Comparison of ENCODE assay signal across 8 mouse cellular contexts in the genomic region with DNA sequence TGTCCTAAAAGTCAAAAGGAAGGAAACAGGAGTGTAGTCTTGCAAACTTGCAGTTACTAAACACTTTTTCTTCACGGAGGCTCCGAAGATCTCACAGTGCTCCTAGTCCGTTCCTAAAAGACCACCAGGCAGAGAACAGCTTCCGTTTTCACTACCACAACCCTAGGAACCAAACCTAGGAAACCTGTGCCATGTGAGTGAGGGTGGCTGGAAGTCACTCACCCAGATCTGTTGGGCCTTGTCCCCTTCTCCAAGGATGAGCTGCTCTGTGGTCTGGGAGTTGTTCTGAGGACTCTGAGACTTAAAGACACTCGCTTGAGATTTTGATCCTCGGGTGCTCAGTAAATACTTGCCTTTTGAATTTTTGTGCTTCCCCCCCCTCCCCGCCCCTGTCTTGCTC. TPM values are rescaled to one million over a fixed set of nuclear protein-coding genes. Genes with fewer than 3 reads are reported as not detected.
DNase-seq lines count a peak whose midpoint lies in the region; ATAC-seq lines count a peak whose summit lies in the region.

No protein-coding gene starts in this region.

- no peak for DNase-seq in kidney, adult 8-10 months
- no peak for DNase-seq in embryonic facial prominence, embryonic 11.5 days (ENCODE audit: low spot score)
- DNase-seq in midbrain, embryonic 11.5 days (ENCODE audit: low spot score, missing footprints) = no peak
- no peak for DNase-seq in gastrocnemius, postnatal 36 days
- DNase-seq in layer of hippocampus, postnatal 25 days (ENCODE audit: extremely low spot score in 1 of 2, low spot score in 1 of 2) = no peak
- DNase-seq in kidney, adult 11 months = no peak

- H3K27me3 ChIP-seq in kidney, embryonic 14.5 days (ENCODE audit: control insufficient read depth, insufficient read depth, low read length) = 0 out of 2 replicates have a peak, but pooled peaks cover 3% of the 10 kb centered on the region
- peaks cover 5% of the 10 kb centered on the region for H3K27me3 ChIP-seq in embryonic facial prominence, embryonic 11.5 days (ENCODE audit: control insufficient read depth, insufficient read depth, low read length)
- H3K27me3 ChIP-seq in hindbrain, embryonic 15.5 days = peaks cover 16% of the 10 kb centered on the region
- peaks cover 5% of the 10 kb centered on the region; the same call in 1 of the 2 replicates for H3K27me3 ChIP-seq in midbrain, embryonic 11.5 days (ENCODE audit: control insufficient read depth, insufficient read depth, low read length)

- H3K4me3 ChIP-seq in kidney, embryonic 14.5 days (ENCODE audit: low read length) = peak overlapping the region; percentile 58
- peak overlapping the region; percentile 54 for H3K4me3 ChIP-seq in embryonic facial prominence, embryonic 11.5 days (ENCODE audit: low read depth, low read length)
- peak overlapping the region; percentile 51 for H3K4me3 ChIP-seq in hindbrain, embryonic 15.5 days
- H3K4me3 ChIP-seq in midbrain, embryonic 11.5 days (ENCODE audit: low read depth, low read length) = peak overlapping the region; percentile 49

- WGBS in kidney, embryonic 14.5 days = 9% methylated on average over 7 of the region's 7 CpGs
- whole genome bisulfite sequencing in embryonic facial prominence, embryonic 11.5 days = 12% methylated on average over 7 of the region's 7 CpGs
- 15% methylated on average over 7 of the region's 7 CpGs for WGBS in hindbrain, embryonic 15.5 days
- WGBS in midbrain, embryonic 11.5 days = 12% methylated on average over 7 of the region's 7 CpGs

- H3K36me3 ChIP-seq in kidney, embryonic 14.5 days (ENCODE audit: control insufficient read depth, insufficient read depth, low read length) = no peaks in the 10 kb centered on the region
- no peaks in the 10 kb centered on the region for H3K36me3 ChIP-seq in embryonic facial prominence, embryonic 11.5 days (replicated peaks; ENCODE audit: control insufficient read depth, insufficient read depth, low read depth, low read length)
- no peaks in the 10 kb centered on the region for H3K36me3 ChIP-seq in hindbrain, embryonic 15.5 days
- H3K36me3 ChIP-seq in midbrain, embryonic 11.5 days (ENCODE audit: control insufficient read depth, insufficient read depth, low read length) = no peaks in the 10 kb centered on the region

- ATAC-seq in kidney, embryonic 14.5 days (ENCODE audit: low FRiP score, low TSS enrichment) = peak; percentile 56; the same call in 1 of the 2 replicates
- no peak for ATAC-seq in embryonic facial prominence, embryonic 11.5 days (replicated peaks; ENCODE audit: insufficient number of reproducible peaks, low FRiP score, low TSS enrichment, low read depth)
- no peak for ATAC-seq in hindbrain, embryonic 15.5 days (ENCODE audit: low FRiP score, low read depth)
- no peak for ATAC-seq in midbrain, embryonic 11.5 days (ENCODE audit: low FRiP score)

- no peaks in the 10 kb centered on the region for H3K9me3 ChIP-seq in kidney, embryonic 14.5 days (ENCODE audit: control insufficient read depth, low read length)
- H3K9me3 ChIP-seq in embryonic facial prominence, embryonic 11.5 days (replicated peaks; ENCODE audit: control insufficient read depth, low read length) = no peaks in the 10 kb centered on the region
- no peaks in the 10 kb centered on the region for H3K9me3 ChIP-seq in hindbrain, embryonic 15.5 days
- H3K9me3 ChIP-seq in midbrain, embryonic 11.5 days (ENCODE audit: control insufficient read depth, low read length) = no peaks in the 10 kb centered on the region

- no peaks in the 10 kb centered on the region for H3K4me1 ChIP-seq in kidney, embryonic 14.5 days (ENCODE audit: control insufficient read depth, insufficient read depth, low read length)
- H3K4me1 ChIP-seq in embryonic facial prominence, embryonic 11.5 days (ENCODE audit: control insufficient read depth, insufficient read depth, low read length) = no peaks in the 10 kb centered on the region; the same call in 1 of the 2 replicates
- peaks cover 15% of the 10 kb centered on the region for H3K4me1 ChIP-seq in hindbrain, embryonic 15.5 days (replicated peaks)
- H3K4me1 ChIP-seq in midbrain, embryonic 11.5 days (ENCODE audit: control insufficient read depth, insufficient read depth, low read length) = peaks cover 8% of the 10 kb centered on the region; the same call in 1 of the 2 replicates

- no peak overlapping the region for H3K27ac ChIP-seq in kidney, embryonic 14.5 days (ENCODE audit: low read depth, low read length)
- H3K27ac ChIP-seq in embryonic facial prominence, embryonic 11.5 days (replicated peaks; ENCODE audit: low read depth, low read length) = no peak overlapping the region
- H3K27ac ChIP-seq in hindbrain, embryonic 15.5 days (replicated peaks) = no peak overlapping the region
- no peak overlapping the region for H3K27ac ChIP-seq in midbrain, embryonic 11.5 days (ENCODE audit: low read depth, low read length)

- H3K4me2 ChIP-seq in kidney, embryonic 14.5 days (replicated peaks; ENCODE audit: low read depth, low read length) = peak overlapping the region; percentile 99
- peak overlapping the region; percentile 98 for H3K4me2 ChIP-seq in embryonic facial prominence, embryonic 11.5 days (ENCODE audit: low read depth, low read length)
- peak overlapping the region; percentile 100 for H3K4me2 ChIP-seq in hindbrain, embryonic 15.5 days
- H3K4me2 ChIP-seq in midbrain, embryonic 11.5 days = peak overlapping the region; percentile 96

- H3K9ac ChIP-seq in kidney, embryonic 14.5 days (ENCODE audit: low read depth, low read length) = no peak overlapping the region
- no peak overlapping the region for H3K9ac ChIP-seq in embryonic facial prominence, embryonic 11.5 days (replicated peaks; ENCODE audit: low read length)
- peak overlapping the region; percentile 23; the same call in 1 of the 2 replicates for H3K9ac ChIP-seq in hindbrain, embryonic 15.5 days
- H3K9ac ChIP-seq in midbrain, embryonic 11.5 days (ENCODE audit: low read length) = peak overlapping the region; percentile 53

- intact Hi-C loops in gastrocnemius, postnatal 36 days (cut with DNase I) = no loop called here

RNA-seq across cellular contexts. Expression of a gene that starts 0.4 kb away (rescaled TPM):
- 4.0 and 7.0 TPM in 2 replicates for polyA plus RNA-seq in kidney, embryonic 14.5 days (2014; fragmentation: Nextera tagmentation; extraction: Ambion mirVana)
- 0.52 and 0.66 TPM in 2 replicates for polyA plus RNA-seq in embryonic facial prominence, embryonic 11.5 days (2014; fragmentation: Nextera tagmentation; extraction: Ambion mirVana)
- 0.59 and 0.75 TPM in 2 replicates for polyA plus RNA-seq in hindbrain, embryonic 15.5 days (2015; fragmentation: Nextera tagmentation; extraction: Ambion mirVana)
- 0.55 and 0.84 TPM in 2 replicates for polyA plus RNA-seq in midbrain, embryonic 11.5 days (2014; fragmentation: Nextera tagmentation; extraction: Ambion mirVana)
- under 1 TPM in 1 of 2 experiments, not detected in 1; 0.08 TPM for total RNA-seq in gastrocnemius, postnatal 36 days (2021)
- 1 to 10 TPM; 1.2 to 1.4 TPM for total RNA-seq in layer of hippocampus, postnatal 25 days (2021)

Comparison
In these comparisons a context has a peak if more than half of its experiments do, and no peak if none do; other contexts are left out.
1. H3K9ac ChIP-seq: peak in hindbrain, embryonic 15.5 days (single experiment) and midbrain, embryonic 11.5 days (single experiment); none in kidney, embryonic 14.5 days (single experiment) and embryonic facial prominence, embryonic 11.5 days (single experiment).
2. Peak in every context shown above with its lines, with median percentiles within 50 percentile points of each other: H3K4me2 ChIP-seq and H3K4me3 ChIP-seq.